Mouse (Mus musculus) cerebellum, postnatal 25 days (tissue): Measurements from ENCODE around the gene Hoxa13.

Source experiments
- DNase-seq, 2 experiments: peaks; one replicate each; pipeline ENCODE4 v3.0.0; 2021; ENCODE audit warnings: mixed read lengths in 2 of 2

The Hoxa13 gene

GRCm38 (mm10) chr6:52221337-52221992 lies 39.2 kb downstream of the Hoxa13 start, which contains the start of gene Hoxa7:
Hoxa7 (minus strand) TSS chr6:52221854.
- peak; percentile 89 to 90 for DNase-seq

GRCm38 (mm10) chr6:52220865-52221310 lies 39.8 kb downstream of the Hoxa13 start:
- no peak for DNase-seq

- DNase-seq: no peak
Measured at GRCm38 (mm10) chr6:52220003-52220864, 40.4 kb downstream of the Hoxa13 start.

GRCm38 (mm10) chr6:52219234-52219942 lies 41.3 kb downstream of the Hoxa13 start:
- no peak for DNase-seq

GRCm38 (mm10) chr6:52218643-52219215 lies 42.0 kb downstream of the Hoxa13 start:
- DNase-seq: no peak

GRCm38 (mm10) chr6:52217895-52218642 lies 42.6 kb downstream of the Hoxa13 start:
- DNase-seq: no peak

- DNase-seq: no peak
Measured at GRCm38 (mm10) chr6:52217459-52217768, 43.3 kb downstream of the Hoxa13 start.

GRCm38 (mm10) chr6:52216691-52217458 lies 43.8 kb downstream of the Hoxa13 start:
- DNase-seq: no peak

GRCm38 (mm10) chr6:52215771-52216535 lies 44.7 kb downstream of the Hoxa13 start:
- no peak for DNase-seq

- DNase-seq: no peak
Measured at GRCm38 (mm10) chr6:52215070-52215469, 45.6 kb downstream of the Hoxa13 start.

GRCm38 (mm10) chr6:52214271-52214670 lies 46.4 kb downstream of the Hoxa13 start:
- DNase-seq: no peak

- no peak for DNase-seq
Measured at GRCm38 (mm10) chr6:52213119-52213986, 47.3 kb downstream of the Hoxa13 start, which contains the start of the genes Hoxa3 and Gm28308. Hoxa3 (minus strand) TSS chr6:52213336. Gm28308 (minus strand) TSS chr6:52213339.

GRCm38 (mm10) chr6:52212556-52213118 lies 48.0 kb downstream of the Hoxa13 start:
- DNase-seq: no peak

GRCm38 (mm10) chr6:52211961-52212360 lies 48.7 kb downstream of the Hoxa13 start:
- no peak for DNase-seq

- peak; percentile 67 to 79 for DNase-seq
Measured at GRCm38 (mm10) chr6:52211170-52211935, 49.3 kb downstream of the Hoxa13 start.

- DNase-seq: no peak
Measured at GRCm38 (mm10) chr6:52209685-52210046, 51.0 kb downstream of the Hoxa13 start.

- peak in 1 of 2 experiments; percentile 2 for DNase-seq
Measured at GRCm38 (mm10) chr6:52208868-52209684, 51.6 kb downstream of the Hoxa13 start.
